Mouse (Mus musculus) brain, adult 2 months (tissue): ENCODE results near the gene Gphb5.
"Not testable (repeated sequence)": the region's sequence is repeated elsewhere in the genome, so short reads cannot be mapped to it uniquely, and the experiment has no call there.

Experiments
- DNase-seq: peaks from one replicate; pipeline ENCODE4 v3.0.0; 2011; ENCODE audit warnings: low read depth, low spot score

Gphb5 gene

DNA sequence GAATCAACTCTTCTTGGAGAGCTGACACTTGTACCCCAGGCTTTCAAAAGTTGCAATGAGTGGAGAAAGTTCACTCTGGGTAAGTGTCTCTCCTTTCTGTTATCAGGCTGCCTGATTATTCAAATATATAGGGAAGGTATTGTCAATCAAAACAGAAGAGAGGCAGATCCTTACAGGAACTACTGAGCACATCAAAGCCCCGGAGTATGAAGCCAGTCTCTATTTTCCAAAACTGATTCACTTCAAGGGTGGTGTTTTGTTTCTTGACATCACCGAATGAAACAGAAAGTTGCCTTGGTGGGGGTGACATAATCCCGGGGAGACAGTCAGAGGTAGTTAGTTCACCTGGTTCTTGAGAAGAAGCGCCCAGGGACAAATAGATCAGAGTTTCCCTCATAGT lies at the start of gene Gphb5:
Gene Gphb5, minus strand, starts transcription at position 101 of the 400 bp plus-strand sequence.
- no peak for DNase-seq

DNA sequence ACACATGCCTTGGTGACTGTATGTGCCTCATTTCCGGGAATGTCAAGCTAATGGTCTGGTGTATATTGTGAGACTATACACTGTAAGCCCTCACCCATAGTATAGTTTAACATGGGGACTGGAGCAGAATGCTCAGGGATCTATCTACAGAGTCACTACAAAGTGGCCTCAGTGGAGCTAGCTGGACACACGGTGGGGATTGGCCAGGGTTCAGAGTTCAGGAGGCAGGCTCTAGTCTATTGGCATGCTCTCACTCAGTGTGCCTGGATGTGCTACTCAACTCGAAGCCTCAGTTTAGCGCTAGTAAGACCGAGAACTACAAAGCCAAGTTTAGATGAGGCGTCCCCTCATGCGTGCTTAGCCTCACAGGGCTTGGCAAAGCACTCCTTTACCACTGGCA lies 49.6 kb upstream of the Gphb5 start:
- no peak for DNase-seq

DNA sequence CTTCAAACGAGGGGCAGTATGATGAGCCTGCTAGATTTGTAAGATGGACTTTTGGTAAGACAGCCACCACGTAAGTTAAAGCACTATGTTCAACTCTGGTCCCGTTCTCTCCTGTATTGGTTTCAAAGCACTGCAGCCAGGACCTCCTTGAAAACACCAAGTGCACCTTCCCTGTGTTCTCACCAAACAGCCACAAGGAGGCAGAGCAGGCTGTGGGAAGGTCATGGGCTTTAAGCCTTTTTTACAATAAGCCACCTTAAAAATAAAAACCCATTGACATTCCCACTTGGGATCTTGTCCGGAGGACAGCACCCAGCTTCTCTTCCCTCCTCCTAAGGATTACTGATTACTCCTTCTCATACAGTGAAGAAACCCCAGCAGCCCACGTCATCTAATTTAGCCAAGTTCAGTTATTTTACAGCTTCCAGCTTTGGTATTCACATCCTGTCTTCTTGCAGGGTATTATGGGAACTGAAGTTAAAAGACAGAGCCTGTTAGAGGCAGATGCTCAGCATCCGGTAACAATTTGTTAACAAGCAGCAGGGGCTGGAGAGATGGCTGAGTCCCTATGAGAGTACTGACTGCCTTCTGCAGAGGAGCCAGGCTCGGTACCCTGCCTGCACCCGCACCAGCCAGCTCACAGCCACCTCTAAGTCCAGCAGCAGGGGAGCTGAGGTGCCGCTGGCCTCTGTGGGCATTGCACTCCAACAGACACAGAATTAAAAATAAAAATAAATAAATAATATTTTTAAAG lies 47.6 kb upstream of the Gphb5 start:
- DNase-seq: peak; percentile 83

DNA sequence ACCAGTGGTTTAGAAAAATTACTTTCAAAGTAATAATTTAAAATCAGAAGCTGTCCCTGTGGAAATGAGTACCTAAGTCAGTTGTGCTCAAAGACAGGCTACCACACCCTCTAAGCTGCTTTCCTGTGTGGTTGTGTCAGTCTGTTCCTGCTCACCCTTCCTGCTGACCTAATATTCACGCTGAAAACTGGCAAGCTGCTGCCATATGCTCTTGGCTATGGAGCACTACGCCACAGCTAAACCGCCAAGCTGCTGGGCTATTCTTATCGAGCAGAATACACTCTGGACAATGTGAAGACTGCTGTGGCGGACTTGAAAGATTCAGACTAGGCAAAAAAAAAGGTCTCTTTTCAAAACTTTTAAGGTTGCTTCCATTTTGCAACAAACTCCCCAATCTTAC lies 44.0 kb upstream of the Gphb5 start:
- DNase-seq: peak; percentile 92

DNA sequence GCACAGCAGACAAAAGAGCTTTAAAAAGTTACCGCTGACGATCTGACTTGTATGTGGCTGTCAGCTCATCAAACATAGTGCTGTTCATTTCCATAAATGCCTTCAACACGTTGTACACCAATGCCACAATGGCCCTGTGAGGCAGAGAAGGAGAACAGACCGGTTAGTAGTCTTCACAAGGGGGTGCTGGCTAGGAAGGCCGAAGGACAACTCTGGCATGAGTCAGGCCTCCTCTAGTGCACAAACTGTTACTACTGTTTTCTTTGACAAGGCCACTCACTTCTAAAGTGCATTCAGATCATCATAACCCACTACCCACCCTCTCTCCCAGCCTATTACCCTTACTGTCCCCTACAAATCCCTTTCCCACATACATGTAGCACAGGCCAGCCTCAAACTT lies 43.1 kb upstream of the Gphb5 start:
- no peak for DNase-seq

DNA sequence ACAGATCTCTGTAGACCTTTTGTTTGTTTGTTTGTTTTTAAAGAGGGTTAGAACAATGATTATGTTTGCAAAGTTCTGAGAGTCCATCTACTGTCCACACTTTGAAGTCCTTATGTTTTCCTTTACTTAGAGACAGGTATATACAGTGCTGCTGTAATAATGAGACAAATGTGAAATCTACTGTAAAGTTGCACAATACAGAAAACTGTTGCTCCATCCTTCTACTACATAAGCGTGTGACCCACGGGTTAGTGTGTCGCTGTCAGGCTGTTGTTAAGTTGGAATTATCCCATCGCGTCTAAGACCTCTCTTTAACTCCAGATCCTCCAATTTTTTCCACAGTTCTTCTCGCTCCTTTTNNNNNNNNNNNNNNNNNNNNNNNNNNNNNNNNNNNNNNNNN lies 36.9 kb upstream of the Gphb5 start:
- no peak for DNase-seq

DNA sequence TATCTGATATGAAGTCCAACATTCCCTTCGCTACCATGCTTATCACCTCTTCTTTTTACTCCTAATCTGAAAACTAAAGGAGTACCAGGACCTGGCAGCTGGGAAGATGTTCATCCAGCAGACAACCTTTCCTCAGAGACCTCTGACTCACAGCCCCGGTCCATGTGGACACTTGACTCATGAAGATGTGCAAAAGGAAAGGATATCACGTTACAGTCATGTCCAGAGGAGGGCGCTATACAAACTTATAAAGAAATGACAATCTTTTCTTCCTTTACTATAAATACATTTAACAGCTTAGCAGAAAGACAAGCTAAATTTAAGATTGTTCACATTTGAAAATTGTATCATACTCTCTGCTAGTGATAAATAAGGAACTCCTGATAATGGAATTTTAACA lies 36.4 kb upstream of the Gphb5 start:
- peak; percentile 59 for DNase-seq

DNA sequence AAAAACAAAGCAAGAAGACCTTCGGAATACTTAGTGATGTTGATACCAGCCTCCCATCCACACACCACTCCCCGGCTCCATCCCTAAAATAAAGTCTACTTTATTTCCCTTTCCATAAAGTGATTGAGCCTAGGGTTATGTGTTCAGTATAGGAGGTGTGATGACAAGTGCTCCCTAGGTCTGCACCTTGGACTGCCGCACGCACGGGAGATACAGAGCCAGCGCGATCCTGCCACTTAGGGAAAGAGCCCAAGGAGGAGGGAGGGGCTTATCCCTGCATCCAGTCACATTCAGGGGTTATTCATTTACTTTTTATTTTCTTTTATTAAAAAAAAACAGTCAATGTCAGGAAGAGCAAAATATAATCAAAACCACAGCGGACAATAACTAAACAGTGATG lies 34.0 kb upstream of the Gphb5 start:
- DNase-seq: no peak

DNA sequence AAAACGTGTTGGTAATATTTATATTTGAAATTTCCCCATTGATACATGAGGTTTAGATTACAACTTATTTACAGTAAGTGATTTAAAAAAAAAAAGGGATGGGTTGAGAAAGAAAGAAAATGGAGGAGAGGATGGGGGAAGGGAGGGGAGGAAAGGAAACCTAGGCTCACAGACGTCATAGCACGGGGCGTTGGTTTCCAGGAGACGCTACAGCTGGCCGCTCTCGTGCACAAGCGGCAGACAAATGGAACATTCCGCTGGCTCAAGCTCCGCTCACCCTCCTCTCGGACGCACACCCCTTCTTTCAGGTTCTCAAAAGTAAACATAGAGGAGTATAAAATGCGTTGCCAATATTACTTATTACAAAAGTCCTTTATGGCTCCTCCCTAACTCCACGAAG lies 33.4 kb upstream of the Gphb5 start:
- peak; percentile 41 for DNase-seq

DNA sequence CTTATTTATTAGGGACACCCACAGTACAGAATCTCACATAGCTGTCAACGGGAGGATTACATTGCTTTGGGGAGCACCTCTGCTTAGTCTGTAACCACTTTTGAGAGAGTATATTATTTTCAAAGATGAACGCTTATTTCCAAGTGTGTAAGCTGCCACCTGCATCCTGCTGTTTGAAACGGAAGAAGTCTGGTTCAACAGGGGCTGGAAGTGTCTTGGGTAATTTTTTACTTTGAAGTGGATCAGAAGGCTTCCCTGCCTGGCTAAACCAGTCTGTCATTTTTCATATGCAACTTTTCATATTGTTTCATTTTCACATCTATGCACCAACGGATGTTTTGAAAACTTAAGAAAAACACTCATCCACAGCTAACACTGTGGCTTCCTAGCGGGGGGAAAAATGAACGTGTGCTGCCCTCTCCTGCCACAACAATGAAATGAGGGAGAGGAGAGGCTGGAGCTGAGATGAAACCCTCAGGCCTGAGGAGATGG lies 32.9 kb upstream of the Gphb5 start:
- DNase-seq: peak; percentile 37

DNA sequence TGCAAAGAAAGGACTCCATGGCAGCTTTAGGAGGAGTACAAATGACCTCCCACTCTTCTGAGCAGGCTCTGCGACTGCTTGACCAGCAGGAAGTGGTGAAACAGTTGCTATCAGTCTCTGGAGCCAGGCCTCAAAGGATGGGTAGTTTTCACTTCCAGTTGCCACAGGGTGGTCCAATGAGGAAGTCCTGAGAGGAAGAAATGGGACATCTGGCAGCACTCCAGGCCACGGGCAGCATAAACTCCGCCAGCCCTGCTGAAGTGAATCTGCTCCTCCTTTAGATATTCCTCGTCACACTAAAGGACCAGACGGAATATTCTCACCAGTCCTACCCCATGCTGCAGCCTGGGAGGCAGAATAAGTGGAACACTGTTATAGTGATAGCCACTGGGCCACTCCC lies 32.3 kb upstream of the Gphb5 start:
- peak; percentile 40 for DNase-seq

DNA sequence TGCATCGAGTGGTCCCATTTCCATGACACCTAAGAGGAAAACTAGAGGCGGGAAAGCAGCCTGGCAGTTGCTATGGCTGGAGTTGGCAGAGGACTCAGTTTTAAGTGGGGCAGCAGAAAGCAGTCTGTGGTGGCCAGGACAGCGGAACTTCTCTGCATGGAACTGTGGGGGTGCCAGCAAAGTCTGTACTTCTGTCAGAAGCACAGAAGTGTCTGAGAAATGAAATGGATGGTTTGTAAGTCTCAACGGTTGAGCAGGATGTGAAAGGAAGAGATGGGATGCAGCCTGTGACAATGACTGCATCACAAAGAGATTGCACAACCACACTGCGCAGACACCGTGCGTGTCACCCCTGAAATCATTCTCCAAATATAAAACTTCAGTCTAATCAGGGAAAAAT lies 29.7 kb upstream of the Gphb5 start:
- DNase-seq: peak; percentile 33

DNA sequence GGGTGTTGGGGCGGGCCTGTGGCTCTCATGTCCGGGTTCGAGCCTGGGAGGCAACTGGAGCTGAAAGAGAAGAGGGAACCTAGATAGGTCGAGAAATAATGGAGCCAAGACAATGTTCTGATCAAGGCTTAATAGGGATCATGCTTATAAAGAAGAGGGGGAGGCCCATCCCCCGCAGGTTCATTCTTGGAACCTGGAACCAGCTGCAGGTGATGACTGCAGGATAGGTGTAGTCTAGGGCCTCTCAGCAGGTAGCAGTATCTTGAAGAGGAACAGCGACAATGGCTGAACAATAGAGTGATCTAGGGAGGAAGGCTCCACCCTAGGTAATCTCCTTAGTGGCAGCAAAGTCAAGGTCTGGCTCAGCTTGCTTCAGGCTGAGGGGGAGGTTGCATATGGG lies 15.8 kb upstream of the Gphb5 start:
- not testable (repeated sequence) for DNase-seq

DNA sequence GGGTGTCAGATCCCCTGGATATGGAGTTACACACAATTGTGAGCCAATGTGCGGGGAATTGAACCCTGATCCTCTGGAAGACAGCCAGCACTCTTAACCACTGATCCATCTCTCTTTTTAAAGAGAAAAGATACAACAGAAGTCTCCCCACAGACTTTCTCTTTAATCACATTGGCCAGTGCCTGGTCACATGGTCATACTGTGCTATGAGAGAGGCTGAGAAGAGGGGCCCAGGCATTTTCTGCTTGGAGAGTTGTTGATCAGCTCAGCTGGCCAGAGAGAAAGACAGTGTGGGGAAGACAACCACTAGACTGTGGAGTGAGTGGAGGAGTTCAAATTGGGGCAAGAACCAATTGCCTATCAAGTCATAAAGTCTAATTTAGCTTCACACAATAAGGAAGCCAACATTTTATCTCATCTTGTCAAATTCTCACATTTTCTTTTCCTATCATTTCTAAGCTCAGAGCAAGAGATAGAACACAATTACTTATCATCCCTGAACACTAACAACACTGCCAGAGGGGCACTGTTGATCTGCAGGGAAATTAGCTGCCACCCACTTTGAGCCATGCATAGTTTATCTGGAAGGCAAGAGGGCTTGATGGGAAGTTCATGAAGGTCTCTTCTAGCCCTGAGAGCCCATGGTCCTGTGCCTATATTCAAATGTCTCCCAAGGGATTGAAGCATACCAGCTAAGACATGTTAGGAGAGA lies 13.3 kb upstream of the Gphb5 start:
- no peak for DNase-seq

DNA sequence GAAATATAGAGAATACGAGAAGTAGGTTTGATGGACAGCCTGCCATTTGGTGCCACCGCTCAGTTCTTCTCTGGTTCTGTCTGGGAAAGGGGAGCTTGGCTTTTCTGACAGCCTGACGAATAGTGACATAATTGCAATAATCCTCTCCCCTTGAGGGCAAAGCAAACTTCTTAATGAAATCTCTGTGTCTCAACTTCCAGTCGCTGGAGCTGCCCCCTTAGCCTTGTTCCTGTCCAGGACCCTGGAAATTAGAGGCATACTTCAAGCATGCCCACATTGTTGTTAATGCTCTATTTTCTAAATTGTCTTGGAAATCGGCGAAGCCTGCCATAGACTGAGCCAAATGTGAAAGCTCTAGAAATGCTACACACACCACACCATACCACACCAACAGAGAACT lies 12.1 kb upstream of the Gphb5 start:
- no peak for DNase-seq

DNA sequence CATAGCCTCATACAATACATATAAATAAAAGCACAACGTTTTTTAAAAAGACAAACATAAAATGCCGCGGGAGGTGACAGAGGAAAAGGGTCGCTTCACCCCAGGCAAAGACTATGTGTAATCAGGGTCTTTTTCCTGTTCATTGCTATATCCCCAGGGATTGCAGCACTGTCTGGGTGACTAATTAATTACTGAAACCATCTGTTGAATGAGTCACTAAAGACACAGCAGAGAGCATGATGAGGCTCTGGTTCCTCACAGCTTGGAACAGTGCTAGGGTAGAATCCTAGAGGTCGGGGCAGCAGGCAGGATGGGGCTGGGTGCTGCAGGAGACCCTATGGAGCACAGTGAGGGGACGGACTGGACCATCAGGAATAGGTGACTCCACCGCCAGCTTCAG lies 9.3 kb upstream of the Gphb5 start:
- DNase-seq: peak; percentile 31

DNA sequence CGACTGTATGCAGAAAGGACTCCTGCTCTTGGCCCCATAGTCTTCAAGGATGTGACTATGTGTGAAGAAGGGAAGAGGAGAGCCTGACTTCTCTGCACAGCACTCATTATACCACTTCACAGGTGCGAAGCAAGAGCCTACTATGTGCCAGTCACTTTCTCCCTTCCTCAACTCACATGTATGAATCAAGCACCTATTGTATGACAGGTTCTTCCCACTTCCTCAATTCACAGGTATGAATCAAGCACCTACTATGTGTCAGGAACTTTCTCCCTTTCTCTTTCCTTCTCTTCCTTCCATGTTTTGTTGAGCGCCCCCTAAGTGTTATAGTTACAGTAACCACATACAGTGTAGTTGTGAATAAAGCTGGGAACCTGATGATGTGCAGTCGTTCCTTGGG lies 8.2 kb upstream of the Gphb5 start:
- DNase-seq: no peak

DNA sequence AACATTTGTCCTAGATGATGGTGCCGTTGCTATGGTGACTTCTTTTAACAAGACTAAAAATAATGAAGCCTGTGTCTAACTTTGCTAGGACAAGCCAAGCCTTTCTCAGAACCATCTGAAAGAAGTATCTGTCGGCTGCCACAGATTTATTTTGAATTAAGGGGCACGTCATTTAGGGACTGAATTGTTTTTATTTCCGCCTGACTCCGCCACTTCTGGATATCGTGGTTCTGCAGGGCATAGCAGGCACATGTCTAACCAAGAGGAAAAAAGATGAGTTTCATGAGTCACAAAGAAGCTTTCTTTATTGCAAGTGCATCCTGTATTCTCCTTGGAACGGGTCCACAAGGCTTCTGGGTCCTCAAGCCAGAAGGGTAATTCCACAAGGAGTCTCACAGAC lies 7.8 kb upstream of the Gphb5 start:
- peak; percentile 64 for DNase-seq

DNA sequence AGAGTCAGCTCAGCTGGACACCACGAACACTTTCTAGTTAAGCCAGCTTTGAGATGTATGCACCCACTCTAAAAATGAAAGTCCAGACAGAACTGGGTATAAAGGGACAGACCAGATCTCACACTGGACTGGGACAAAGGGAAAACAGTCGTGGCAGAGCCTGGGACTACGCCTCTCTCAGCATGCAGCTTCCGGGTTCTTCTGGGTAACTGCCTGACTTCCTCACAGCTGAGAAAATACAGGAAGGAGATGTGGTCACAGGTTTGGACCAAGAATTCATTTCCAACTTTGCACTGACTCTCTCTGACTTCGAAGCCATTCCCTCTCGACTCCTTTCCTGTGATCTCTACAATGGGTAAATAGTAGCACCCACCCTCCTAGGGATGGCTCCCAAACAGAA lies 1.6 kb downstream of the Gphb5 start:
- DNase-seq: no peak

DNA sequence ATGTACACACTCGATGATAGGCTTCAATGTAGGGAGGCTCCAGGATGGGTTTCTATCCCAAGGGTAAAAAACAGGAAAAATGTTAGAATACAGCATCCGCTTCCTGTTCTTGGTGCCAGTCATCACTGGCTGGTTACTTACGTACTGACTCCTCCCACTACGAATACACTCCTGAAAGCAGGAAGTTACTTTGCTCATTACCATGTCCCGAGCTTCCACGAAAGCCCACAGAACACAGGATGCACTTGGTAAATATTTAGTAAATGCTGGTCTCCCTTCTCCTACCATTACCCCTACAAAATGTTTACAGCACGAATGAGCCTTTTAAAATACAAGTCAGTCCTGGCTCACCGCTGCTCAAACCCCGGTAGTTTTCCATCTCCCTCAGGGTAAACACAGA lies 3.6 kb downstream of the Gphb5 start:
- no peak for DNase-seq

DNA sequence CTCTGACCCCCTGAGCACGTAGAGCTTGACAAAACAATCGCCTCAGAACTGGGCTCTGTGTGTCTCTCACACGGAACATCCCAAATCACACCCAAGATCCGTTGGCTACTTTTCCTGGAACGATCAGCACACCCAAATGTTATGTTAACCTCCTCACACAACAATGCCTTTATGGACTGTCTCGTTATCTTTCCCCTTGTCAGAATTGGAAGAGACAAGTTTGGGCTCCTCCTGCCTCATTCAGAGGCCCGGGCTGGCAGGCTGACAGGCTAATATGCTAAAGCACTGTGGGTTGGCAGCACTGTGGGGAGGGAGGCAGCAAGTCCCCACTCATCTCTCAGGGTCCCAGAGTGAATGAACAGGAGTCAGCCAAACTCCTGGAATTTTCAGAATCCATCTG lies 19.5 kb downstream of the Gphb5 start:
- no peak for DNase-seq

DNA sequence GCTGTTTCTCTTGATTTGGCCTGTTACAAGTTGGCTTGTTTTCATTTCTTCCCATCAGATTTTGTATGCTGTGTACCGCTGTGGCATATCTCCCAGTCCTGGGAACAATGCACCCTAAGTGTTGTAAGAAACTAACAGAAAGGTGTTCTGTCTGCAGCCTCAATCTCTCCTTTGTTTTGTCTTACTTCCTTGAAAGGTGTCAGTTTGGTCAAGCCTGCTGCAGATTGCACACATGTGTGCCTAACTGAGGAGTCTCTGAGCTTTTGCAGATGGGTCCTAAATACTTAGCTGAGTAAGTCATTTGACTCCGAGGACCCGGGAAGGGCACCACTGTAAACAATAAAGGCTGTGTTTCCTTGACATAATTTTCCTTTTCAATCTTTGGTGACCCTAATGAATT lies 20.0 kb downstream of the Gphb5 start:
- no peak for DNase-seq
